Mouse (Mus musculus): ENCODE measurements around the gene Thbs3. TPM values are rescaled to one million over a fixed set of nuclear protein-coding genes. Genes with fewer than 3 reads are reported as not detected.

Gene Thbs3
- total RNA-seq (2021) = 10 to 100 TPM; 46.2 to 61.5 TPM
- long read RNA-seq, experiment 1, transcript Thbs3-201 (23 exons, 3,190 nt) = major isoform, 73 of 85 reads
- long read RNA-seq, experiment 1, partial matches to known transcripts = 2 of 85 reads
- long read RNA-seq, experiment 1, other reads (novel, unspliced or antisense) = 9 of 85 reads
- long read RNA-seq, experiment 2, transcript Thbs3-201 (23 exons, 3,190 nt) = major isoform, 57 of 67 reads
- long read RNA-seq, experiment 2, partial matches to known transcripts = 7 of 67 reads
- long read RNA-seq, experiment 2, other reads (novel, unspliced or antisense) = 2 of 67 reads

- no peak for DNase-seq
These were observed at the start of gene Thbs3 for GRCm38 (mm10) chr3:89214681-89215411. TSS of gene Thbs3 (plus strand) at chr3:89215180.

GRCm38 (mm10) chr3:89165268-89165870, 49.6 kb upstream of the Thbs3 start:
- DNase-seq = no peak

GRCm38 (mm10) chr3:89166945-89167344, 48.0 kb upstream of the Thbs3 start:
- no peak for DNase-seq

- no peak for DNase-seq
These were observed 40.1 kb upstream of the Thbs3 start for GRCm38 (mm10) chr3:89174844-89175243.

- no peak for DNase-seq
These were observed 39.4 kb upstream of the Thbs3 start for GRCm38 (mm10) chr3:89175544-89175943.

GRCm38 (mm10) chr3:89176421-89176820, 38.6 kb upstream of the Thbs3 start:
- no peak for DNase-seq

GRCm38 (mm10) chr3:89177242-89178106, 37.5 kb upstream of the Thbs3 start, which contains the start of gene Scamp3:
TSS of gene Scamp3 (plus strand) at chr3:89177473.
- DNase-seq = peak; percentile 80

- DNase-seq = no peak
These were observed 36.9 kb upstream of the Thbs3 start for GRCm38 (mm10) chr3:89178107-89178385.

GRCm38 (mm10) chr3:89179056-89179455, 35.9 kb upstream of the Thbs3 start:
- DNase-seq = no peak

- DNase-seq = no peak
These were observed 33.1 kb upstream of the Thbs3 start for GRCm38 (mm10) chr3:89181749-89182500.

- no peak for DNase-seq
These were observed 32.4 kb upstream of the Thbs3 start for GRCm38 (mm10) chr3:89182531-89183057.

GRCm38 (mm10) chr3:89183058-89183958, 31.7 kb upstream of the Thbs3 start, which contains the start of gene Fam189b:
TSS of gene Fam189b (plus strand) at chr3:89183143.
- peak; percentile 78 for DNase-seq

GRCm38 (mm10) chr3:89183959-89184315, 31.0 kb upstream of the Thbs3 start:
- no peak for DNase-seq

- DNase-seq = no peak
These were observed 27.8 kb upstream of the Thbs3 start for GRCm38 (mm10) chr3:89187197-89187596.

- DNase-seq = no peak
These were observed 27.1 kb upstream of the Thbs3 start for GRCm38 (mm10) chr3:89187690-89188477.

GRCm38 (mm10) chr3:89188478-89188875, 26.5 kb upstream of the Thbs3 start:
- DNase-seq = no peak

- no peak for DNase-seq
These were observed 24.5 kb upstream of the Thbs3 start for GRCm38 (mm10) chr3:89190436-89190835.

- DNase-seq = no peak
These were observed 21.6 kb upstream of the Thbs3 start for GRCm38 (mm10) chr3:89193351-89193750.

GRCm38 (mm10) chr3:89193853-89194252, 21.1 kb upstream of the Thbs3 start:
- DNase-seq = no peak

All from gastrocnemius, postnatal 10 days (tissue).